Mouse (Mus musculus): ENCODE data around the gene Stk10.
A peak's percentile ranks its signal among the peaks of the same experiment; 100 is the strongest.

The Stk10 gene

GRCm38 (mm10) chr11:32638521-32639255 lies 105.6 kb downstream of the Stk10 start:
- DNase-seq: no peak

DNA sequence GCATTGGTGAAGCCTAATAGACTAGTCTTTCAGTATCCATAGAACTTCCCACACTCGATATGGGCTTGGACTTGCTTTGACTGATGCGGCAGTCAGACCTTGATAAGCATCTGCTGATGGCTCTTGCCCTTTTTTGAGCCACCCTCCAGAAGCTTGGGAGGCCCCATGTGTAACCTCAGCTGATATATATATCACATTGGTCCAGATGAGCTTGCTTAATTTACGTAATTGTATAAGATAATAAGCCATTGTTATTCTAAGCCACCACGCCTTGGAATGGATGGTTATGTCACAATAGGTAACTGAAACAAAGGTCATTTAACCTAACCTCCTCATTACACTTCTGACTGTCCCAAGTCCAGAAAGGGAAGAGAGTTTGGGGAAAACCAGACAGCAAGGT lies 107.5 kb downstream of the Stk10 start:
- no peak for DNase-seq

DNA sequence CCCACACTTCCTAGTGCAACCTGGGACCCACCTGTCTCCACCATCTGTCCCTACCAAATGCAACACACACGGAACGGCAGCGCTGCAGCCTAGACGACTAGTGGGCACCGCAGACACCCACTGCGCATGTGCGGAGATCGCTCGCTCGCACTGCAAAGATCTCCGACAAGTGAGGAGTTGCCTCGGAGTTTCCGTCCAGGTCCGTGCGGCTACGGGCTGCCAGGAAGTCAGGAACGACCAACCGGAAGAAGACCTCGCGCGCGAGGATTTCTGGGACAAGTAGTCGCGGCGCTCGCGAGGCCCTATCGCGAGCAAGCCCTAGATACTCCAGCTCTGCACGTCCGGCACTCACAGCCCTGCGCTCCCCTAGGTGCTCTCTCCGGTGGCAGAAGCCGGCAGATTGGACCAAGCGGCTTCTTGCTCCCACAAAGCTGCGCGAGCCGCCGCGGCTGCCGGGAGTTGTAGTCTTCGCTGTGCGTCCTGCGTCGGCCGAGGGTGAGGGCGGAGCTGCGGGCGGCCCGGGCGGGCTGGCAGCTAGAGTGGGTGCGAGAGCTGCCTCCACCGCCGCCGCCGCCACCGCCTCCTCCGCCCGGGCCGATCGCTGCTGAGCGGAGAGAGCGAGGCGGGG lies 109.3 kb downstream of the Stk10 start, which contains the start of gene Fbxw11:
Gene Fbxw11, plus strand, starts transcription at position 476 of the 628 bp plus-strand sequence.
- DNase-seq: peak; percentile 98

- no peak for DNase-seq
These were observed 110.1 kb downstream of the Stk10 start for GRCm38 (mm10) chr11:32642899-32643886.

GRCm38 (mm10) chr11:32644010-32644409 lies 110.9 kb downstream of the Stk10 start:
- DNase-seq: no peak

DNA sequence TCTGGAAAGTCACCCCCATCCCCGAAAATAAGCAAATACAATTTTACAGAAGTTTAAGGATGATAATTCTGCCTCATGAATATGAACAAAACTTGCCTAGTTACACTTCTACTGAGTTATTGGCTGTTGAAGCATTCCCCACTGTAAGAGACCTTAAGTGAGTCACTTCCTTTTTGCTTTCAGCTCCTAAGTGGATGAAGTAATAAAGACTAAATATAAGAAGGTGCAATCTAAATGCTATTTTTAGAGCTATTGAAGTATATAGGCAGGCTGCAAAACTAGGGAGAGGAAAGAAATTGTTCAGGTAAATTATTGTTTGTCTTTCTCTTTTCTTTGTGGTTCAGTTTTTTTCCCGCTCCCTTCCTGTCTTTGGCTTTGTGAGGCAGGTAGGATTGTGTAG lies 114.2 kb downstream of the Stk10 start:
- DNase-seq: no peak

DNA sequence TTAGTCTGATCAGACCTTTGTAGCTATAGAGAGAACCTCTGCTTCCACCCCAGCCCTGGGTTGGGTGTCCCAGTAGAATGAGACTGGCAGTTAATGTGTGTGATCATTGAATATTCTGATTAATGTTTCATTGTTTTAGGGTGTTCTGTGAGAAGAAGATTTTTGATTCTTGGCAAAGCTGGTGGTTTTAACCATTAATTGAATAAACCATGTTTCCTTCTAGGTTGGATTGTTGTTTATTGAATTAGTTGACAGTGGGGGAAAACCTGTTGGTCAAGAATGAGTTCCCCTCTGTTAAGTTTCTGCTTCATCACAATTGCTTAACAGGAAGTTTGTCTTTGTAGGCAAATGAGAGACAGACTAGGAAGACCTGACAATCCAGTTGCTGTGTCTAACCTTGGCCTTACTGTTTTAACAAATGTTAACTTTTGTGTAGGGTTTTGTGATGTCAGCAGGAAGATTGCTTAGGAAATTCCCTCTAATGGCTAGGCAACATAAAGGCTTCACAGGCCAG lies 117.2 kb downstream of the Stk10 start:
- DNase-seq: no peak

GRCm38 (mm10) chr11:32650893-32651590 lies 117.9 kb downstream of the Stk10 start:
- DNase-seq: no peak

DNA sequence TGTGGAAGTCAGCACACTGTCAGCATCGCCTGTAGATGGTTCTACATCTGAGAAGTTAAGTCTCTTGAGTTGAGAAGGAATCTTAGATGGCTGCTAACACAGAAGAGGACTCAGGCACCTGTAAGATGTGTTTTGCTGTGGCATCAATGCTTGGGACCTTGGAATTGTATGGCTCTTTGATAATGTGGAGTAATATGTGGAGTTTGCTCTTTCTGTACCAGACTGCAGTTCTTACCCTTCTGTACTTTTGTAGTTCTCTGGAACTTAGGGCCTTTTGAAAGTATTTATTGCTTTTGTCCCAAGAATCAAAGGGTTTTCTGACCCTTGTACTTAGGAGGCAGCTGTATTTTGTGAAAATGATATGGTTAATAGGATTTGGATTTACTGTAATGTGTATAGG lies 118.6 kb downstream of the Stk10 start:
- no peak for DNase-seq

DNA sequence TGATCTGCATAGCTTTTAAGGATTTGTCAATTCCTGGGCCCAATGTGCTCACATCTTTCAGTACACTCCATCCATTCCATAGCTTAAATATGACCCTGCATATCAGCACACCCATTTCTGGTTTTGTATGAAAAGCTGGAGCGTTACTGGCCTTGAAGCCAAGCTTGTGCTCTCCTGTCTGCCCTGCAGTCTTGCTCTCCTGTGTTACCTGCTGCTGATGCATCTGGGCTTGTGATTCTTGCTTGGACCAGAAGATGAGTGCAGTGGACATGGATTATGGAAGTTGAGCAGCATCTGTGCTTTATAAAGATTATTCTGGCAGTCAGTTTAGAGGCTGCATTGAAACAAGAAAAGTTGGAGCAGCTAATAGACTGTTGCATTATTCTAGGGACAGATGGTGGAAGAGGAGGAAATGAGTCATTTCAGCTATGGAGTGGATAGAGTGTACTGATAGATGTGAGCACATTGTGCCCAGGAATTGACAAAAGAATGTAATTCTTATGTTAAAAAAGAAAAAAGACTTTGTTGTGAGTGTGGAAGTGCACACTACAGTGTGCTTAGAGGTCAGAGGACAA lies 129.1 kb downstream of the Stk10 start:
- no peak for DNase-seq

DNA sequence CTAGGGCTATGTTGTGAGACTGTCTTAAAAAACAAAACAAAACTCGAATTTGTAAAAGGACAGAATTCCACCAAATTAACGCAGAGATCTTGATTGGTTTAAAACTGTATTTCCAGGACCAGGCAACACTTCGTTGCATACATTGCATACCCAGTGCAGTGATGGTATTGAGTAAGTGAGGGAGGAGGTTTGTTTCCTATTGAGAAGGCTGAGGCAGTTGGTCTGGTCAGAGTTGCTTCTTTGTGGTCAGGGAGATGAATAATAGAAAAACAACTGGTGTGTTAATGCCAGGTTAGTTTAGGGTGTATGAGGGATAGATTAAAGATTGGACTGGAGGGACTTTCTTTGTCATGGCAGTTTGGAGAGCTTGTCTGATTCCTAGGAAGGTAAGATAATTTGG lies 132.5 kb downstream of the Stk10 start:
- DNase-seq: no peak

- no peak for DNase-seq
These were observed 133.9 kb downstream of the Stk10 start for GRCm38 (mm10) chr11:32666983-32667382.

GRCm38 (mm10) chr11:32671480-32671879 lies 138.4 kb downstream of the Stk10 start:
- no peak for DNase-seq

Data from retina, postnatal 1 day (tissue).